Mouse (Mus musculus) right cerebral cortex, postnatal 14 days (tissue): Measurements from ENCODE around the gene Inpp1.

Source experiments
- DNase-seq: peaks from one replicate; pipeline ENCODE4 v3.0.0; 2022

Inpp1 gene

DNA sequence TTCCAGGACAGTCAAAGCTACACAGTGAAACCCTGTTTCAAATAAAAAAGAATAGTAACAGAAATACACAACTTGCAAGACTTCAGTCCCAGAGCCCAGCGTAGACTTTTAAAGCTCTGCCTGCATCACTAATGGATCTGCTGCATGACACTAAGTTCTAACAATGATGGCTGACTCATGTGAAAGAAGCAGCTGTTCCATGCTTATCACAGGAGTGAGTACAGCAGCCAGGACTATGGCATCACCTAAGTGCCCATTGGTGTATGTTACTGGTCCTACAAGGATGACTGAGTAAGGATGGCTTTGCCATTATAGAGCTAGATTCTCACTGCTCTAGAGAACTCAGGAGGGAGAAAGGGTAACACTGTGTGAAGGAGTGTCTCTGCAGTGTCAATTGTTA, 30.2 kb downstream of the Inpp1 start:
- no peak for DNase-seq

DNA sequence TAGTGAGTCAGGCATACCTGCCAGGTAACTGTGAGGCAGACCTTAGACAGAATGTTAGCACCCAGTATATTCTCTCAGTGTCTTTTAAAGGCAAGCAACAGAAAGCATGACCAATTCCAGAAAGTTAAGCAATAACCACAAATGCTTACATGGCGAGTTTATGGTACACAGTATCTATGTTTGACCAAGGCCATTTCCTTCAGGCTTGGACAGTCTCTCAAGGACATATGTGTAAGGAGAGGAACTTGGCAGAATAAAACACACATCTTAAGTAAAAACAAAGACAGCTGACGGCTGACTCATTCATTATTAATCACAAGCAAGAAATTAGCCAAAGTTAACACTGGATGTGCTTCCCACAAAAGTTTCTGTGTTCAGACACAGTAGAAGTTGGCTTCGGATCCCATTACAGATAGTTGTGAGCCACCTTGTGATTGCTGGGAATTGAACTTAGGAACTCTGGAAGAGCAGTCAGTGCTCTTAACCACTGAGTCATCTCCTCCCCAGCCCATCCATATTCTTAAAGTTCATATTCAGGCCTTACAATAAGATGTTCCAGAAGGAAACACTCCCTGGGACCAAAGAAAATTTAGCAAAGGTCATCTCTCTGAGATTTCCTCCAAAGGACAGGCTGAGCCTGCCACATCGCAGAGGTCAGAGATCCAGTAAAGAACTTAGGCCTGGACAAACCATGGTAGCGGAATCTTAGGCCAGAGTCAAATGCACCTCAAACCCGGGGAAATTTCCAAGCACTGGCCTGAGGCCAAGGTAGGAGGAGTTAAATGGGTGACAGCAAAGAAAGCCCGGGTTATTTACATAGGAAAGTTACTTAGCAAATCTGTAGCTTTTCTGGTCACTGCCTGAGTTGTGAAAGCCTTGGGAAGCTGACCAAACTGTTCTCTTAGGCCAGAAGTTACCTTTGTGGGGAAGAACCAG, 52.0 kb downstream of the Inpp1 start:
- no peak for DNase-seq

DNA sequence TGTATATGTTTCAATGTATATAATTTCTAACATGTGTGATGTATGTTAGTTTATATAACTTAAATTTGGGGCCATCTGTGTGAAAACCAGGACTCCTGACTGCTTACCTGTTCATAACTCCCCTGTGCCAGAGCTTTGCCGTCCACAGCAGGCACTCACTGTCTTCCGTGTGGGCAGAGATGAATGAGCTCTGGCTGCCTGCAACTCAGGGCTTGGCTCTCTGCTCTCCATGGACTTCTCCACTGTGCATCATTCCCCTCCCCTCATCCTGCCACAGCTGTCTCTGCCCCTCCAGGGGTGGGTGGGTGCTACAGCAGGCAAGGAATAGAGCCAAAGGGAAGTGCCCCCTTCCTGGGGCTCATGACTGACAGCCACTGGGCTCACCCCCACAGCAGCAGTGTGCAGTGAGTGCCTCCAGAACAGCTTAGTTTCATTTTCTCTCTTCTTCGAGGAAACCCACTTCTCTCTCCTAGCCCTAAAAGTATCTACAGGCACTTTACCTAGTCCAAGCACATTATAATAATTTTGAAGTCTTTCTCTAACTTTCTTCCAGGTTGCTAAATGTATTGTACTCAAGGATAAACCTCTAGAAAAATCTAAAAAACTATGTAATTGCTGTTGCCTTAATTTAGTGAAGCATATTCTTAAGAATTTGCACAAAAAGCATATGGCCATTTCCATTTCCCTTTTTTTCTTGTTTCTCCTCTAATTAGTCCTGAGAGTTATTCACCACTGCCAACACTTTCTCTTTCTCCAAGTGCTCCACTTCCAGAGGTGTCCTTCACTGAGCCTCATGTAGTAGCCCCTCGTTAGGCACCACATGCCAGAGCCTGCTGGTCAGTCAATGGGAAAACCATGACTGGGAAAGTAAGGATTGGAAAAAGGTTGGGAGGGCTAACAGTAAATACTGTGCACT, 53.3 kb downstream of the Inpp1 start:
- DNase-seq = no peak

DNA sequence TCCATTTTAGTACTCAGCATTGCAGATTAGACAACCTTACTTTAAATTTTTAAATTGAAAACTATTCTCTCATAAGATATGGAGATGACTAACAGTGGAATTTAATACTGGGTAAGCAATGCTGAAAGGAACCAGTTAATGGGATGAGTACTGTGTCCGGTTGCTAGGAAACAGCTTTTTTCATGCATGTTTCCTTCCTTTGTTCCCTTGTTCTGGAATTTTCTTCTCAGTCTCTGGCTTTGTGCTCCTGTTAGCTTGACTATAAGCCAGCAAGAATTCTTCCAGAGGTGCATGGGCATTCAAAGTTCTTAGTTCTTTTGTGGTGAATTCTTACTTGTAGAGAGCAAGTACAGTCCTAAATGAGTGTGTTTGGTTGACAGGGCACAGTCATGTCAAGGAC, 59.3 kb downstream of the Inpp1 start:
- no peak for DNase-seq

DNA sequence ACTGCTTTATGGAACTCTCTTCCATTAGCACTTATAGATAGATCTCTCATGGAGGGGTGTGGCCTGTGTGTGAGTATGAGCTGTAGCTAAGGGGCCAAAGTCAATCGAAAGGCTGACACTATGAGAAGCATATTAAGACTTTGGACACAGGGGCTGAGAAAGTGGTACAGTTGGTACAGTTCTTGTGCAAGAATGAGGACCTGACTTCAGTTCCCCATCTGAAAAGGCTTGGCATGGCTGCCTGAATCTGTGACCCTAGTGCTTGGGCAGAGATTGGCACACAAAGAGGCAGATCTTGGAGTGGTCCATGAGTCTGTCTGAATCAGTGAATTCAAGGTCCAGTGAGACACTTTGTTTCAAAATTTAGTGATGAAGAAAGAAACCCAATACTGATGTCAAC, 63.2 kb downstream of the Inpp1 start:
- DNase-seq = no peak

DNA sequence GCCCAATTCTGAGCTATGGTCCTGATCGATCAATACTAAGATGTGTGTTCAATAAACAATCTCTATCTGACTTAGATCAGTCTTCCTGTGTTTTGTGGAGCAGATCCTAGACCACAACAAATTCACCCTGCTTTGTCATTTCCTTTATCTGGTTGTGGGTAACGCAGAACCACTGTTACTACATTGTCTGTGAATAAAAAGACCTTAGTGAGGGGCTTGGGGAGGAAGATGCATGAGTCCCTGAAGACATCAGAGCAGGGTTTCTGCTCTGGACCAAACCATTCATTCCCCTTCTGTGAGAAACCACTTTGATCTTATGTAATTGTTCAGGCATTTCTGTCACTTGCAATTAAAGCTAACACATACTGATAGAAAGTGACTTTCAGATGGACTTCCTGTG, 63.7 kb downstream of the Inpp1 start:
- DNase-seq = no peak

DNA sequence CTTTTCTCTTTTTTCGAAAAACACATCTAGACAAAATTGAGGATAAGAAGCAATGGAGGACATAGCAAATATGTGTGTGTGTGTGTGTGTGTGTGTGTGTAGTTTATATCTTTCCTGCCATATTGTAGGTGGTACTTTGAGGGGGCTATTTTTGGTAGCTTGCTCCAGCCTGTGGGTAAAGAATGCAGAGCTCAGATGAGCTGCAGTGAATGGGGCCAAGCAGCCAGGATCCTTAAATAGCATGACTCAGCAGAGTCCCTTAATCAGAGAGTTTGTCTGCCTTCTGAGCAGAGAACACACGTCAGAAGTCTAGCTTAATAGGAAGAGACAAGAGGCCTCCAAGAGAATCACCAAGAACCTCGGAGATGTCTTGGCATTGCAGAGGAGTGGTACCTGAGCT, 64.8 kb downstream of the Inpp1 start:
- DNase-seq = no peak

DNA sequence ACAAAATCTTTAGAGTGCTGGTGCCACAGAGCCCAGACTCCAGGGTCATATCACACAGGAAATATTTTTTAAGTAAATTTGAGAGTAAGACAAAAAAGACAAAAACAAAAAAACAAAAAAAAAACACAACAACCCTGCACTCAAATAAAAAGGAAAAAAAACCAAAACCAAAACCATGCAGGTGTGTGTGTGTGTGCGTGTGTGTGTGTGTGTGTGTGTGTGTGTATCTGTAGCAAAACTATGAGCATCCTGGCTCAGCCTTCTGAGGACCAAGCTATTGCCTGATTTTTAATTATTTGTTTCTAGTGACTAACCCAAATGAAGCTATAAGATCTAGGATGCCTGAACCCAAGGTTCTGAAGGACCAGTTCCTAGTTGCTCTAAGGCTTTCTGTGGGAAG, 65.9 kb downstream of the Inpp1 start:
- no peak for DNase-seq

DNA sequence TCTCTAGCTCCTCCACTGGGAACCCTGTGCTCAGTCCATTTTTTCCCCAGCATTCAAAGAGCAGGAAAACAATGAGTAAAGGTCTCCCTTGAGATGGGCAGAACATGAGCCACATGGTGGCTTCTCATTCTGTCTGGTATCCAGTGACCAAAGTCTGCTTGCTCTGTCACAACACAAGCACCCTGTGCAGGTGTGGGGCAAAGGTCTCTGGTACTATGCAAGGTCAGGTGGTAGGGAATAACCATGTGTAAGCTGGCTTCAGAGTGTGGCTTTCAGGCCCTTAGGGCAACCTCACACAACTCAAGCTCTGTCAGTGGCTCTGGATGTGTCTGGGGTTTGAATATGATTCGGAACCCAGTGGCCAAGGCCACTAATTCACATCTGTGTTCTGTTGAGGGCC, 67.5 kb downstream of the Inpp1 start:
- no peak for DNase-seq

DNA sequence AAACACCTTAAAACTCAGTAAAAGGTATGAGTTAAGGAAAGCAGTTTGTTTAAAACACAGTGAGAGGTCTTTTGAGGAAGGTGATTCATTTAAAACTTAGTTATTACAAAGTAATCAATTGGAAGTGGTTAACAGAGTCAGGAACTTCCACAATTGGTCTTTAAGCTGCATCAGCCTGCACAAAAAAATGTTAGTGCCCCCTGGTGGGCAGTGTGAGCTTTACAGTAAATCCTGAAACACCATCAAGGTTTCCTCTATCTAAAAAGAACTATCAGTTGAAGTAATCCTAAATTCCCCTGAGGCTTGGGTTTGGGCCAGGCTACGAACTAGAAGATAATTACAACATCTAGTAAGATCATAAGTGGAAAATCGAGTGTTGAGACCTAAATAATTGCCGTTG, 69.2 kb downstream of the Inpp1 start:
- peak; percentile 70 for DNase-seq

DNA sequence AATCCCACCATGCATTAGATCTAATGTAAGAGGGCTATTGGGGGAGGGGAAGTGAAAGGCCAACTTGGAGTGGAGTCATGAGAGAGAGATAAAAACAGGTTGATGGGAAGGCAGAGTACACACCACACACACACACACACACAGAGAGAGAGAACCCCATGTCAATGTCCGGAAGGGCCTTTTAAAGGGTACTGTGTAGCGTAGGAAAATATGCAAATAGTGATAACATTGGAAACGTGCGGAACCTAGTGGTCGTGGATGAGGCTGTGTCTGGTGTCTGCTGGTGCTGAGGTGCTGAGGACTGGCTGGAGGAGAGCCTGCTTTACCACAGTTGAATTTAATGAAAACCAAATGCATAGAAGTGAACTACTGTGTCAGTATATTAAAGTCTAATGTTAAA, 74.9 kb downstream of the Inpp1 start:
- DNase-seq = no peak
